ENCODE assay signal across 23 mouse cellular contexts in the genomic region with DNA sequence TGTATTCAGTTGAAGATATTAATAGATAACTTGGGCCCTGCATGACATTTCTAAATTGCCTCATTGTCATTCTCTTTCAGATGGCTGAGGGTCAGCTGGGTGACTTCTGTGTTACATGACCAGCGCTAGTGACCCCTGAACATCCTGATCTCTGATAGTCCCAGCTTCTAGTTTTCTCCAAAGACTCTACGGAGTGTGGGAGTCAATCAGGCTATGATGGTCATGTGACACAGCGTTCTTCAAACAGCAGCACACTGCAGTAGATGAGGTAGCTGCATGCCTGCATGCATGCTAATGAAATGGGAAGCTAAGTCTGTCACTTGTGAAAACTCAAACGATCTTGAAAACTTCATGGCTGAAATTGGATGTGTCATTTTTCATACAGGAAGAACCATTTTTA.
"Had no signal": no experiment of that assay in that cellular context is flagged by ENCODE, and none has a peak within 500 bp of the region (broad histone marks: within the 10 kb centered on the region; RNA-seq: fewer than 3 reads in every experiment).

No protein-coding gene starts in this region.

- H3K27me3 ChIP-seq: hindbrain, embryonic 12.5 days; hindbrain, embryonic 15.5 days; kidney, embryonic 15.5 days; limb, embryonic 13.5 days; limb, embryonic 15.5 days had no signal

- H3K9ac ChIP-seq: heart, embryonic 12.5 days; hindbrain, embryonic 12.5 days; hindbrain, embryonic 15.5 days; kidney, embryonic 15.5 days; limb, embryonic 13.5 days; limb, embryonic 15.5 days had no signal

- H3K4me2 ChIP-seq: heart, embryonic 12.5 days; hindbrain, embryonic 12.5 days; hindbrain, embryonic 15.5 days; kidney, embryonic 15.5 days; limb, embryonic 13.5 days; limb, embryonic 15.5 days had no signal

- H3K36me3 ChIP-seq: heart, embryonic 10.5 days; heart, embryonic 12.5 days; hindbrain, embryonic 10.5 days; hindbrain, embryonic 12.5 days; hindbrain, embryonic 15.5 days had no signal

- H3K27ac ChIP-seq: heart, embryonic 10.5 days; hindbrain, embryonic 10.5 days; hindbrain, embryonic 12.5 days; hindbrain, embryonic 15.5 days; hindbrain, postnatal 0 days; kidney, embryonic 15.5 days; kidney, postnatal 0 days; limb, embryonic 13.5 days; limb, embryonic 15.5 days had no signal

- ATAC-seq: hindbrain, postnatal 0 days; intestine, embryonic 16.5 days had no signal

- DNase-seq: gastrocnemius, postnatal 14 days; gastrocnemius, postnatal 36 days; heart, postnatal 10 days; heart, postnatal 4 days; kidney, adult 11 months; kidney, adult 2 months; kidney, adult 9 months; kidney, postnatal 14 days; kidney, postnatal 36 days; layer of hippocampus, adult 9-11 months; layer of hippocampus, postnatal 36 days; left cerebral cortex, postnatal 4 days had no signal

- H3K9me3 ChIP-seq: heart, embryonic 10.5 days; heart, embryonic 12.5 days; hindbrain, embryonic 10.5 days; hindbrain, embryonic 12.5 days; hindbrain, embryonic 15.5 days; kidney, embryonic 15.5 days; limb, embryonic 13.5 days; limb, embryonic 15.5 days had no signal

- H3K4me1 ChIP-seq: heart, embryonic 10.5 days; heart, embryonic 12.5 days; hindbrain, embryonic 15.5 days; limb, embryonic 15.5 days had no signal

- H3K4me3 ChIP-seq: heart, embryonic 10.5 days; heart, embryonic 12.5 days; hindbrain, embryonic 10.5 days; hindbrain, embryonic 12.5 days; hindbrain, embryonic 15.5 days; kidney, embryonic 15.5 days; limb, embryonic 13.5 days; limb, embryonic 15.5 days had no signal
